Mouse (Mus musculus) intestine, embryonic 16.5 days (tissue): ENCODE results near the gene Ttll2. TPM values are rescaled to one million over a fixed set of nuclear protein-coding genes. Genes with fewer than 3 reads are reported as not detected.
A peak's percentile ranks its signal among the peaks of the same experiment; 100 is the strongest.
"Not testable (repeated sequence)": the region's sequence is repeated elsewhere in the genome, so short reads cannot be mapped to it uniquely, and the experiment has no call there.

Source experiments
- ATAC-seq: fragments of 200-750 bp; cut with Nextera tagmentation; 2 replicates; pipeline ENCODE4 v1.8.0; 2017; ENCODE audit warnings: moderate TSS enrichment, moderate library complexity
- H3K27ac ChIP-seq: fragments of 300-500 bp; sonication (generic); 2 replicates; pipeline ENCODE4 v1.5.1; 2014; ENCODE audit warnings: mild to moderate bottlenecking, low read length
- H3K27me3 ChIP-seq: fragments of 300-500 bp; sonication (generic); replicated peaks from 2 replicates; pipeline ENCODE4 v1.6.1; 2014; ENCODE audit warnings: low read length, control low read depth, mixed read lengths; ENCODE audit not compliant: control insufficient read depth, insufficient read depth
- H3K36me3 ChIP-seq: fragments of 300-500 bp; sonication (generic); 2 replicates; pipeline ENCODE4 v1.6.1; 2014; ENCODE audit warnings: low read length, control low read depth; ENCODE audit not compliant: control insufficient read depth, insufficient read depth
- H3K4me1 ChIP-seq: fragments of 300-500 bp; sonication (generic); 2 replicates; pipeline ENCODE4 v1.6.1; 2014; ENCODE audit warnings: low read length, control low read depth, mixed read lengths; ENCODE audit not compliant: control insufficient read depth, insufficient read depth
- H3K4me2 ChIP-seq: fragments of 300-500 bp; sonication (generic); 2 replicates; pipeline ENCODE4 v1.6.1; 2014; ENCODE audit warnings: low read depth, low read length, control low read depth
- H3K4me3 ChIP-seq: fragments of 300-500 bp; sonication (generic); 2 replicates; pipeline ENCODE4 v1.5.1; 2014; ENCODE audit warnings: mild to moderate bottlenecking, low read length
- H3K9ac ChIP-seq: fragments of 300-500 bp; sonication (generic); 2 replicates; pipeline ENCODE4 v1.6.1; 2014; ENCODE audit warnings: low read depth, low read length
- H3K9me3 ChIP-seq: fragments of 300-500 bp; sonication (generic); 2 replicates; pipeline ENCODE4 v1.6.1; 2016; ENCODE audit warnings: low read length, control low read depth; ENCODE audit not compliant: control insufficient read depth
- WGBS: fragments of 180-500 bp; shearing (Covaris S2); extraction: QIAGEN DNeasy Blood & Tissue Kit; methylation state at CpG from one replicate; pipeline ENCODE4 v1.1.7; 2014; 5-methylcytosine and 5-hydroxymethylcytosine counted together
- polyA plus RNA-seq: library from polyadenylated mRNA; unstranded; fragments of >200 nt; fragmentation: Nextera tagmentation; extraction: Ambion mirVana; gene quantifications from 2 replicates; pipeline ENCODE4 v1.2.1, GENCODE M21; 2015

Gene Ttll2
- polyA plus RNA-seq, 1 experiment from 2014 or later: not detected

GRCm38 (mm10) chr17:7386016-7386415 lies 33.5 kb upstream of the Ttll2 start:
- H3K27ac ChIP-seq, ATAC-seq, H3K4me3 ChIP-seq, H3K4me1 ChIP-seq, H3K9me3 ChIP-seq, H3K36me3 ChIP-seq, H3K9ac ChIP-seq, H3K27me3 ChIP-seq, H3K4me2 ChIP-seq: not testable (repeated sequence)
- WGBS: 65% methylated on average over 8 of the region's 8 CpGs

DNA sequence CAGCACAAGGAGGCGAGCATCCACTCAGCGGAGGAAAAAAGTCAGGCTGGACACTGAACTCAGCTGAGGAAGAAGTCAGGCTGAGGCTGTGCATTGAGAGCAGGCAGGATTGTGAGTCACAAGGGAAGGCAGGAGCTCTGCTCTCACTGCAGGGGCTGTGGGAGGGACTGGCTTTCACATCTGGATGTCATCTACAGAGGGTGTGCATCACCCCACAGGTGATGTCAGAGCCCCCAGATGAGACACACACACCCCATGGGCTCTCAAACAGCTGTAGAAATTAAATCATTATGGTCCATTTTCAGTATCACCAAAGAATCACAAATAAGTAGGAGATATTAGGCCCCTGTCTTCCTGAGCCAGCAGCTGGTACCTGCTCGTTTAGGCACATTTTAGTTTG lies 32.9 kb upstream of the Ttll2 start, which contains the start of gene Unc93a2:
Gene Unc93a2 (minus strand): TSS at position 101 of the 400 bp plus-strand sequence.
- not testable (repeated sequence) for H3K4me3 ChIP-seq

GRCm38 (mm10) chr17:7383167-7384143 lies 31.0 kb upstream of the Ttll2 start:
- not testable (repeated sequence) for H3K27ac ChIP-seq, H3K9me3 ChIP-seq, H3K4me1 ChIP-seq, H3K36me3 ChIP-seq, H3K27me3 ChIP-seq, H3K4me3 ChIP-seq, H3K4me2 ChIP-seq, H3K9ac ChIP-seq
- WGBS: 58% methylated on average over 10 of the region's 13 CpGs
- peak; percentile 83 for ATAC-seq

More for the DNA sequence above, 32.9 kb upstream of the Ttll2 start, which contains the start of gene Unc93a2:
- not testable (repeated sequence) for H3K36me3 ChIP-seq, H3K9ac ChIP-seq, H3K4me1 ChIP-seq, H3K4me2 ChIP-seq, H3K27me3 ChIP-seq, H3K9me3 ChIP-seq, ATAC-seq, H3K27ac ChIP-seq
- 76% methylated on average over 3 of the region's 3 CpGs for WGBS

- not testable (repeated sequence) for ATAC-seq, H3K27me3 ChIP-seq, H3K4me2 ChIP-seq, H3K36me3 ChIP-seq, H3K4me3 ChIP-seq, H3K4me1 ChIP-seq, H3K9ac ChIP-seq, H3K9me3 ChIP-seq, H3K27ac ChIP-seq
- 81% methylated on average over 1 of the region's 3 CpGs for WGBS
Observed at GRCm38 (mm10) chr17:7382711-7383110, 30.2 kb upstream of the Ttll2 start.

- 29% methylated on average over 1 of the region's 3 CpGs for WGBS
- not testable (repeated sequence) for H3K4me1 ChIP-seq, H3K4me3 ChIP-seq, H3K27ac ChIP-seq, H3K9me3 ChIP-seq, H3K9ac ChIP-seq, H3K27me3 ChIP-seq, H3K4me2 ChIP-seq, ATAC-seq, H3K36me3 ChIP-seq
Observed at GRCm38 (mm10) chr17:7377907-7378306, 25.4 kb upstream of the Ttll2 start.

GRCm38 (mm10) chr17:7376951-7377700 lies 24.6 kb upstream of the Ttll2 start:
- ATAC-seq: peak; percentile 28; the same call in 1 of the 2 replicates
- H3K36me3 ChIP-seq, H3K4me2 ChIP-seq, H3K4me1 ChIP-seq, H3K27ac ChIP-seq, H3K4me3 ChIP-seq, H3K27me3 ChIP-seq, H3K9ac ChIP-seq, H3K9me3 ChIP-seq: not testable (repeated sequence)
- 100% methylated on average over 1 of the region's 3 CpGs for WGBS

DNA sequence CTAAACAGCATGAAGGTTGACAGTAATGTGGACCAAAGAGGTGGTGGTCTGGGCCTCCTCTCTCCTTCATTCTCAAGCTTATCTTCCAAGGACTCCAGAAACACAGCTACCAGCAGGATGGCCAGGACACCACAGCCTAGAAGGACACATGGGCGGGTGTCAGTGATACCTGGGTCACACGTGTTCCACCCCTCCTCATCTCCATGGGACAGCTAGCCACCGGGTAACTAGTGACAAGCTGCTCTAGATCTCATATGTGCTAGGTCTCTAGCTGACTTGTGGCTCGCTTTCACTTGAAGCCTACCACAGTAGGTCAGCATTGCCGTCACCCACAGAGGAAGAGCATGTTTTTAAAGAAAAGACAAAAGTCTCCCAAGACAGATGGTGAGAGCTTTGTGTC lies 19.4 kb upstream of the Ttll2 start, which contains the start of gene Gm49630:
Gene Gm49630 (minus strand): TSS at position 101 of the 400 bp plus-strand sequence.
- not testable (repeated sequence) for H3K36me3 ChIP-seq, ATAC-seq, H3K27ac ChIP-seq, H3K4me2 ChIP-seq, H3K27me3 ChIP-seq, H3K9me3 ChIP-seq, H3K4me1 ChIP-seq, H3K4me3 ChIP-seq, H3K9ac ChIP-seq
- 82% methylated on average over 4 of the region's 5 CpGs for WGBS

DNA sequence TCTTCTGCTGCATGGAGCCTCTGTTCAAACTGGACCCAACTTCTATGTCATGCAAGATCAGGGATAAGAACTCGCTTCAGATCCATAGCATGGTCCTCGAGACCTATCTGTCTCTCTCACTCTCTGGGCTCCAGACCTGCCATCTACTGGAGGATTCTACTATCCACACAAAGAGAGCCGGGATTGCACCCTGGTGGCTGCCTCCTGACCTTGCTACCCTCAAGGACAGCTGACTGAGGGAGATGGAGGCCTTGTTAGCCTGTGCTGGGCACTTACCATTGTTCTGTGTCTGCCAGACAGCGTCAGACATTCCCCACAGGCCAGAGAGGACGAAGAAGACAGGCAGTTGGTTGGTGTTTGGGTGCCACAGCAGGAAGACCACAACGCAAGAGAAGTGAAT lies 16.9 kb upstream of the Ttll2 start:
- H3K9me3 ChIP-seq, H3K27me3 ChIP-seq, H3K4me2 ChIP-seq, ATAC-seq, H3K9ac ChIP-seq, H3K36me3 ChIP-seq, H3K27ac ChIP-seq, H3K4me1 ChIP-seq, H3K4me3 ChIP-seq: not testable (repeated sequence)
- WGBS: 49% methylated on average over 6 of the region's 6 CpGs

- H3K27me3 ChIP-seq, H3K9ac ChIP-seq, ATAC-seq, H3K4me1 ChIP-seq, H3K27ac ChIP-seq, H3K36me3 ChIP-seq, H3K4me2 ChIP-seq, H3K4me3 ChIP-seq, H3K9me3 ChIP-seq: not testable (repeated sequence)
- 45% methylated on average over 3 of the region's 7 CpGs for WGBS
Observed at GRCm38 (mm10) chr17:7366676-7367374, 14.3 kb upstream of the Ttll2 start.
